Mouse (Mus musculus) cerebellum, adult 9-10 months (tissue): Measurements from ENCODE around the gene Gm28035.

Experiments used
- DNase-seq: peaks from one replicate; pipeline ENCODE4 v3.0.0; 2022

Gm28035 gene

DNA sequence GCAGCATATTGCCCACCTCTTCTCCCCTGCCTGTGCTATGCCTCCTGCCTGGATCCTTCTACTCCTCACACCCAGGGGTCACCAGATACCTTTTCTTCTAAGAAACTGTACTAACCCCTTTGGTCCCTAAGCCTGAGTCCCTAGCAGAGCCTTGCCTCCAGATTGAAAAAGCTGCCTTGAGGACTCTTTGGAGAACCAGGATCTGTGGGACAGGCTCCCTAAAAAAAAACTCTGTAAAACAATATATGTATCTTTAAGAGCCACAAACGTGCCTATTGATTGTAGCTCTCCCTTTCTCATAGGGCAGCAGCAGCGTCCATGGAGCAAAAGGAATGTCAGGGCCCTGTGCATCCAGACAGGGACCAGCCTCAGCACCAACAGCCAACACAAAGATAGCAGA lies at the start of gene Gm28035:
Gene Gm28035 (plus strand): TSS at position 301 of the 400 bp plus-strand sequence.
- no peak for DNase-seq

DNA sequence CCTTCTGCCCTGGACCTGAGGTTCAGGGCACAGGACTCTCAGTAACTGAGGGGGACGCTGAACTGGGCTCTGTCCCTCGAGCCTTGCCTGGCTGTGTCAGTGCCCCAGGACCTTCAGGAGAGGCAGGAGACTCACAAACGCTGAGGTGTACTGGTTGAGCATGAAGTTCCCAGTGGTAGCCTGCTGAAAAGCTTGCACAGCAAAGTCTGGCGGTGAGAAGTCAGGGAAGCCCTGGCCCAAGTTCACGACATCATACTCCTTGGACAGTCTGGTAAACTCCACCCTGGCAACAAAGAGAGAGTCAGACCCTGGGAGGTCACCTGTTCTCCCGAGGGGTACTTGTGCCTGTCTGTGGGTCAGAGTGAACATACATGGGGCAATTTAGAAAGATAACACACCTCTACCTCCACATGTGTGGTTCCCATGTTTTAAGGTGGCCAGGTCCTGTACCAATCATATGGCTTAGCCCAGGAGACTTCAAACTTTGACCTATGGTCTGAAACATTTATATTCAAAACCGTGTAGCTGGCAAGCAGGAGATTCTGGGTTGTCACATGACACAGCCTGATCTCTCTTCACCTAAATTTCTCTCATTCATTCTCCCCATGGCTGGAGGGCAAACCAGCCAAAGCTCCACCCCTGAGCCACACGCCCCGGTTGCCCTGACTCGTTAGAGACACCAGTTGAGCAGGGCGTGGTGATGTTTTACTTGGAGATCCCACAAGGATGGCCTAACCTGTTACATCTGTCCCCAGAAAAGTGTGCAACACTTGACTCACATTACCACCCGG lies 48.4 kb upstream of the Gm28035 start:
- DNase-seq, result no peak

GRCm38 (mm10) chr2:30194656-30195055 lies 45.7 kb upstream of the Gm28035 start:
- DNase-seq, result no peak

- no peak for DNase-seq
Measured at GRCm38 (mm10) chr2:30198021-30198420, 42.3 kb upstream of the Gm28035 start.

- DNase-seq, result no peak
Measured at GRCm38 (mm10) chr2:30199984-30200383, 40.4 kb upstream of the Gm28035 start.

DNA sequence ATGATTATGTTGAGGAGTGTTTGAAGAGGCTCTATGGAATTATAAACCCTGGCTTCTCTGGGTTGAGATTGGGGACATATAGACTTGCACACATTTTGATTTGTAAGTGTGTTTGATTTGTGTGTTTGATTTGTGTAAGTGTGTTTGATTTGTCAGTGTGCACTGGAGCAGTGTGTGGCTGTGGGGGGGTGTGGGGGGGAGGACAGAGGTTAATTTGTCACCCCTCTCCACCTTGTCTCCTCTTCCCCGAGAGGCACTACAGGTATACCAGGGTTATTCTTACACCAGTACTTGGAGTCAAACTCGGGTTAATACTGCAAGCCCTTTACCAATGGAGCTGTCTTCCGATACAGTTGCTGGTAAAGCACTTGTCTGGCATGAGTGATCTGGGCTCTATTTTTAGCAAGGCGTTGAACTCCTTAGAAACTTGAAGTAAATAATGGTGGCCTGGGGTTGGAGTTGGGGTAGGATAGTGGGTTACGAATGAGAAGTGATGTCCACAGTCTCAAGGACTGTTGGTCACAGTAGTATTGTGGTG lies 39.9 kb upstream of the Gm28035 start:
- no peak for DNase-seq

DNA sequence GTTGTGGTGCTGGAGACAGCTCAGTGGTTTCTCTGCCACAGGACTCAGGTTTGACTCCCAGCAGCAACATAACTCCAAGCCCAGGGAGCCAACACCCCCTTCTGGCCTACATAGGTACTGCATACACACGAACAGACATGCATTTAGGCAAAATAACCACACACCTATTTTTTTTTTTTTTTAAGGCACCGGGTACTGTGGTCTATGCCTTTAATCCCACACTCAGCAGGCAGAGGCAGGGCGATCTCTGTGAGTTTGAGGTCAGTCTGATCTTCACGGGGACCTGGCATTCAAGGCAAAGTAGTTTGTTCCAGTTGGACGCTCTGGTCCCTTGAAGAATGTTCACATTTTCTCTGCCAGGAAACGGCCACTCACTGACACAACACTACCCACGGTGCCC lies 36.9 kb upstream of the Gm28035 start:
- DNase-seq, result no peak

- DNase-seq, result no peak
Measured at GRCm38 (mm10) chr2:30205255-30205628, 35.1 kb upstream of the Gm28035 start.

DNA sequence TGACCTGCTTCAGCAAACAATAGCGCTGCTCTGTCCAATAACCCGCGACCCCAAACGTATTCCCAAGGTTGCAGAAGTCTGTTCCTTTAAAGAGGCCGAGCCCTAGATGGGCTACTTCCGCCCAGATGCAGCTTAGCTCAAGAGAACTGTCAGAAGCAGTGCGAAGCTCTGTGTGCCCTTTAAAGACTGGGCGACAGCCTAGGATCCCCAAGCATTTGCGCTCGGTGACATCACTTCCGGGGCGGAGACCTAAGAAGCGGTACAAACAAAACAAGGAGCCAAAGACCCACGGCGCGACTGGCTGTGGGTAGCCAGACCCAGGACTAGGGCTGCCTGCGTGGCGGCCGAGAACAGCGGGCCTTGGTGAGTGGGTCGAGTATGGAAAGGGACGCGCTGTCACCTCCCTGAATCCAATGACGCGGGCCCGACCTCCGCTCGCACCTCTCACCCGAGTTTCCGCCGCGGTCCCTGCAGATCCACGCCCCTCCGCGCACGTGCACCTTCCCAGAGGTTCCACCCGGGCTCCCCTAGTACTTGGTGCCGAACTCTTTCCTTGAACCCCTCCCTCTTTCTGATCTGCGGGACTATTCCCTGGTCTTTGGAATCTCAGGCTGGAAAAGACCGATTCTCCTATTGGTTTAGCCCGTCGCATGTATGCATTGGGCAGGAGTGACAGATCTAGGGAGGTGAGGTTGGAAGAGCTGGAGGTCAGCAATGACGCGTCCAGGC lies 34.6 kb upstream of the Gm28035 start, which contains the start of gene Kyat1:
Gene Kyat1 (minus strand): TSS at position 219 of the 729 bp plus-strand sequence.
- peak; percentile 93 for DNase-seq

DNA sequence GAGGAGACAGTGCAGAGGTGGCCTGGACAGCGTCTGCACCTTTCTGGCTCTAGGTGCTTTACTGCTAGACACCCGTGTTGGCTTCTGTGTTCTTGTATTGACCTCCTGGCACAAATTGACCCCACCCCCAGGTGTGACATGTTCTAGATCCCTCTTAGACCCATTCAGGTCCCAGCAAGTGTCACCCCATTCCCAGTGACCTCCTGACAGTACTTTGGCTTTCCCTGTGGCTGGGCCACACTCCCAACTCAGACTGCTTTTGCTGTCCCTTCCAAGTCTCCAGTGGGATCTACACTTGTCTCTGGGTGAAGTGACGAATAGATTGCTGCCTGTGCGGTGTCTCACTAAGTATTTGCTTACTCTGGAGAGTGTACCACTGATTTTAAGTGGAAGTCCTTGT lies 33.0 kb upstream of the Gm28035 start:
- no peak for DNase-seq

- DNase-seq, result no peak
Measured at GRCm38 (mm10) chr2:30207886-30208285, 32.5 kb upstream of the Gm28035 start.

DNA sequence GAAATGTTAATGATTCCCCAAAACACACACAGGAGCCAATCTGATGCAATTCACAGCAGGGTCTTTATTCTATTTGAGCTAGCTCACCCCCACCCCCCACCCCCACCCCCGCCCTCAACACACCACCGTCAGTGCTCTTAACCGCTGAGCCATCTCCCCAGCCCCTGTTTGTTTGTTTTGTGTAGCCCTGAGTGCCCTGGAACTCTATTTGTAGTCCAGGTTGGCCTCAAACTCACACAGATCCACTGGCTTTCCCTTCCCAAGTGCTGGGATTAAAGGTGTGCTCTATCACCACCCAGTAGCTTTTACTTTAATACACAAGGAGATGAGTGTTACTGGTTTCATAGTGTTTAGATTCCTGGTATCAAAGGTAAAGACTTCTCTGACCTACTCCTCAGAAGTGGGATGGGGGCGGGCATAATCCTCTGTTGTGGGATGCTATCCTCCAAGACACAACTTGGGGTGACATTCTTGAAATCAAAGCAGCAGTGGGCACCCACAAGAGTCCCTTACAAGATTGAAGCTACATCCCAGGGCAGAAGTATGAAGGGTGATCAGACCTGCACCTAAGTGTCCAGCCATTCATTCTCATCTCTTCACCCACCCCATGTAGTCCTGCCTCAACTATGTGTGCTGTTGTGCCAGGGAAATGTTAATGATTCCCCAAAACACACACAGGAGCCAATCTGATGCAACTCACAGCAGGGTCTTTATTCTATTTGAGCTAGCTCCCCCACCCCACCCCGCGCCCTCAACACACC lies 28.8 kb upstream of the Gm28035 start:
- no peak for DNase-seq

DNA sequence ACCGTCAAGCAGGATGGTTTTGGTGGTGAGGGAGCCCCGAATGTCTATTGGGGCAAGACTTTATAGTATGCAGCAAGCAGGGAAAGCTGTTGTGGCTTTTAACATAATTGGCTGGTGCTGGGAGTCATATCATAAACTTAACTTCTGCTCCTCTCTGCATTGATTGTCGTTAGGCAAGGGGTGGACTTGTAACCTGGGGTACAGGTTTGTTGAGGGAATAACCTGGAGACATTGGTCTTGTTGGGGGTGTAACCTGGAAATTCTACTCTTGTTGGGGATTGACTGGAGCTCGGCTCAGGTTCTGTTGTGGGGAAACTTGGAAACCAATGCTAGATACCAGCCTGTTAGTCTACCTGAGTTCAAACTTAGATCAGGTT lies 28.2 kb upstream of the Gm28035 start:
- DNase-seq, result no peak

DNA sequence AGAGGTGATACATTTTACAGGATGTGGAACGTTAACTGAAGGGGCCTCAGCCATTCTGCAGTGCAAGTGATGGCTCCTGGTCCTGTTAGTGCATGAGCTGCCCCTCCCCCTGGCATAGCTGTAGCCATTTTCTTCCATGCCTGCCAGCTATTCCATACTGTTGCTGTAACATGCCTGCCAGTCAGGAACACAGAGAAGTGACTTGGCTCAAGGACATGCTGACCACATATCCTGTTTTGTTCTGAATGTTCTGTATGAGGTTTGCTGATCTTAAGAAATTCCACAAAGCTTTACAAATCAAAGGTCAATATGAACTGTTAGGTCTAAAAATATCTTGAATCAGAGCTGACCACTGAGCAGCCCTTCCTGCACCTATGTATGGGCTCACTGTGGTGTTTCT lies 27.4 kb upstream of the Gm28035 start:
- no peak for DNase-seq

DNA sequence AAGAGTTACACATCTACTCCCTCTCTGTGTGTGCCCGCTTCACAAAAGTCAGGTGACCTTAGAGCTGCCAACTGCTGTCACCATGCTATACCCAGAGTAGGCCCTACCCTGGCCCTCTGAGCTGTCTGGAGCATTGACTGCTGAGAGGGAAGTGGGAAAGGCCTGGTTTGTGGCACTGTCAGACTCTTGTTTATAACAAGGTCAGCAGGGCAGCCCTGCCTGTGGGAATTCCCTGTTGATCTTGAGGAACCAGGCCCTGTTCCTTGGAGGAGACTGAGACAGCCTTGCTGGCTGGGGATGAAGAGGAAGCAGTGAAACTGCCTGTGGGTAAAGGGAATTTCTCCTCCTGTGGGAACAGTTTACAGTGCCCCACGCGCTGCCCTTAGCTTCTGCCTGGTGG lies 25.6 kb upstream of the Gm28035 start:
- no peak for DNase-seq

GRCm38 (mm10) chr2:30215493-30215892 lies 24.9 kb upstream of the Gm28035 start:
- no peak for DNase-seq

DNA sequence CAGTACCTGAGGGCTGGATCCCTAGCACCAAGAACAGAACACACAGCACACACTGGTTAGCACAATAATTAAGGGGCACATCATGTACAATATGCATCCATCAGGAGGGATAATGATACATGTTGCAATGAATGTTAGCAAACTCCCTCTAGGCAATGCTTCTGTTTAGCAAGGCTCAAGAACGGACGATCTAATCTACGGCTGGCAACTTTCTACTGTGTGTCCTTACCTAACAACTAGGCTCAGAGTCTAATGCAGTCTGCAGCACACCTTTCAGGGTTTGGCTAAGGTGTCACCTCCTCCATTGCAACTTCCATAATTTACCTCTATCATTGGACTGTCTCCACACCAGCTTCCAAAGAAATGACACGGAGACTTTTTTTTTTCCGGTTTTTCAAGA lies 24.1 kb upstream of the Gm28035 start:
- DNase-seq, result no peak

DNA sequence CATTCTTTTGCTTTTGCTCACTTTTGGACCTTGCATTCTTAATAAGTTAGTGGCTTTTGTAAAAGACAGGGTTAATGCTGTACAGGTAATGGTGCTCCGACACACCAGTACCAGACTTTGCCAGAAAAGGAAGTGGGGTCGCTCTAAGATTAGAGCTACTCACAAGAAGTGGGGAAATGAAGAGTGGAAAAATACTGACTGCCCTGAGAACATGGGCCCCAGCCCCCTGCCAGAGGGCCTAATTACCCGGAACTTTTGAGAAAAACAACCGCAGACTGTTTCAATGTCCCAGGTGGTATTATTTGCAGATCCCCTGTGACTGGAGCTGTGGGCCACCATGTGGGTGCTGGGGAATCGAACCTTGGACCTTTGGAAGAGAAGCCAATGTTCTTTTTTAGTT lies 4.8 kb upstream of the Gm28035 start:
- DNase-seq, result peak; percentile 36

GRCm38 (mm10) chr2:30236426-30237198 lies 3.8 kb upstream of the Gm28035 start:
- peak; percentile 36 for DNase-seq

DNA sequence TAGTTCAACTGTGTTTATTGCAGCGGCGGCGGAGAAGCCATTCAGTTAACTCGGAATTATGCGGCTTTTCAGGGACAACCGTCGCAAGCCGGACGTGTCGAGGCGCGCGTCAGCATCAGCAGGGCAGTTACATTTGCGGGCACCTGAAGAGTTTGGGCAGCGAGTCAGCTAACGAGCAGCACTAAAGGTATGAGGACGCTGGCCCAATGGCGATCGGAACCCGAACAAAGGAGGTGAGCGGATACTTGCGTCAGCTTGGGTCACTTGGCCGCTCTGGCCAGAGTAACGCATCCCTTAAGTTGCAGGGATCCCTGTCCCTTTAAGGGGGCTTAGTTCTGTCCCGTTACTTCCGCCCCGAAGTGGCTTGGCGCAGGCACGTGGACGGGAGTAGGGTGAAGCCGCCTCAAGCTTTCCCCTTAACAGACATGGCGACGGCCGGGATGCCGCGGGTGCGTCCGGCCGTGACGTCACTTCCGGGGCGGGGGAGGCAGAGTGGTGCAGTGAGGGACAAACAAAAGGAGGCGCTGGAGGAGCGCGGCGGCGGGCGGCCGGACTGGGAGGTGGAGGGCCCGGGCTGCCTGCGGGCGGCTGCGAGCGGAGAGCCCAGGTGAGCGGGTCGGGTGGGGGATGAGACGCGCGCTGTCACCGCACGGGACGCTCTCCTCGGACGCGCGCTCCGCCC lies 3.0 kb upstream of the Gm28035 start, which contains the start of gene Lrrc8a:
Gene Lrrc8a (plus strand): TSS at position 517 of the 682 bp plus-strand sequence.
- peak; percentile 100 for DNase-seq

DNA sequence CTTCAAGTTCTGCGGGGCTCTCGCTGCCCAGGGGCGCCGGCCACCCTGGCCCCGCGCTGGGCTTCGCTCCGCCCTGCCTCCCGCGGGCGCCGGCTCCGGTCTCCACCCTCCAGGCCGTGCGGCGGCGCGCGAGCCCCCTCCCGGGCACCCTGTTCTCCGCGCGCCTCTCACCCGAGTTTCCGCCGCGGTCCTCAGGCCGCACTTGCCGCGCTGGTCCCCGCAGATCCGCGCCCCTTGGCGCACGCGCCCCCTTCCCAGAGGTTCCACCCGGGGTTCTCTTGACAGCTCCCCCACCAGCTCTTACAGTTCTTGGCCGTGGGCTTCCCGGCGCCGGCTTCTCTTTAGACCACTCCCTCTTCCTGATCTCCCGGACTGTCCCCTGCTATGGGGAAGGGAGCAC lies 2.5 kb upstream of the Gm28035 start:
- DNase-seq, result no peak
